Mouse (Mus musculus) liver, embryonic 12.5 days (tissue): ENCODE results near the gene Cfap99. TPM values are rescaled to one million over a fixed set of nuclear protein-coding genes. Genes with fewer than 3 reads are reported as not detected.

Source experiments
- ATAC-seq: fragments of 200-750 bp; cut with Nextera tagmentation; 2 replicates; pipeline ENCODE4 v1.8.0; 2017; ENCODE audit warnings: moderate number of reproducible peaks, mild to moderate bottlenecking, moderate library complexity
- H3K27ac ChIP-seq: fragments of 300-500 bp; sonication (generic); 2 replicates; pipeline ENCODE4 v1.5.1; 2016; ENCODE audit warnings: mild to moderate bottlenecking
- H3K27me3 ChIP-seq: fragments of 300-500 bp; sonication (generic); replicated peaks from 2 replicates; pipeline ENCODE4 v1.6.1; 2016; ENCODE audit warnings: mild to moderate bottlenecking, moderate library complexity
- H3K36me3 ChIP-seq: fragments of 300-500 bp; sonication (generic); 2 replicates; pipeline ENCODE4 v1.6.1; 2016; ENCODE audit warnings: mild to moderate bottlenecking, moderate library complexity
- H3K4me1 ChIP-seq: fragments of 300-500 bp; sonication (generic); 2 replicates; pipeline ENCODE4 v1.6.1; 2016
- H3K4me2 ChIP-seq: fragments of 300-500 bp; sonication (generic); 2 replicates; pipeline ENCODE4 v1.6.1; 2016; ENCODE audit warnings: mild to moderate bottlenecking, moderate library complexity
- H3K4me3 ChIP-seq: fragments of 300-500 bp; sonication (generic); 2 replicates; pipeline ENCODE4 v1.5.1; 2016; ENCODE audit warnings: mild to moderate bottlenecking, moderate library complexity
- H3K9ac ChIP-seq: fragments of 300-500 bp; sonication (generic); 2 replicates; pipeline ENCODE4 v1.6.1; 2016; ENCODE audit warnings: mild to moderate bottlenecking, moderate library complexity
- H3K9me3 ChIP-seq: fragments of 300-500 bp; sonication (generic); replicated peaks from 2 replicates; pipeline ENCODE4 v1.6.1; 2016; ENCODE audit warnings: mild to moderate bottlenecking, moderate library complexity
- polyA plus RNA-seq: library from polyadenylated mRNA; unstranded; fragments of >200 nt; fragmentation: Nextera tagmentation; extraction: Ambion mirVana; gene quantifications from 2 replicates; pipeline ENCODE4 v1.2.1, GENCODE M21; 2016

The Cfap99 gene
- polyA plus RNA-seq, 1 experiment from 2014 or later: not detected

GRCm38 (mm10) chr5:34372541-34372940 lies 84.1 kb downstream of the Cfap99 start:
- Histone ChIP-seq H3K4me1 (peaks cover 39% of the 10 kb centered on the region), H3K4me2 (peak overlapping the region; percentile 2; the same call in 1 of the 2 replicates)

More at GRCm38 (mm10) chr5:34372541-34372940, 84.1 kb downstream of the Cfap99 start:
- Histone ChIP-seq H3K9ac (no peak overlapping the region), H3K27me3 (no peaks in the 10 kb centered on the region), H3K36me3 (peaks cover 3% of the 10 kb centered on the region), H3K27ac (no peak overlapping the region), H3K4me3 (no peak overlapping the region), H3K9me3 (no peaks in the 10 kb centered on the region)
- no peak for ATAC-seq

Other genes with a start within 250 kb of the Cfap99 start
- 0.48 and 0.56 TPM in 2 replicates for gene Poln, start 119.2 kb upstream of the Cfap99 start, polyA plus RNA-seq
- gene Haus3, start 119.1 kb upstream of the Cfap99 start, polyA plus RNA-seq: 38.0 and 39.8 TPM in 2 replicates
- 5.4 and 5.5 TPM in 2 replicates for gene Mxd4, start 100.9 kb upstream of the Cfap99 start, polyA plus RNA-seq
- 0.16 TPM in 1 of 2 replicates, not detected in the other for gene Zfyve28, start 151 bp upstream of the Cfap99 start, polyA plus RNA-seq
- 111 TPM in 2 replicates for gene Rnf4, start 47.7 kb downstream of the Cfap99 start, polyA plus RNA-seq
- gene Fam193a, start 81.3 kb downstream of the Cfap99 start, polyA plus RNA-seq: 4.9 and 5.1 TPM in 2 replicates
- gene Tnip2, start 225.4 kb downstream of the Cfap99 start, polyA plus RNA-seq: 7.4 and 10.9 TPM in 2 replicates
- gene Sh3bp2, start 237.2 kb downstream of the Cfap99 start, polyA plus RNA-seq: 4.0 and 5.0 TPM in 2 replicates